Mouse (Mus musculus) C2C12 (cell line): ENCODE data around the gene Otud7a.

ENCODE experiments used
- CEBPB ChIP-seq: IDR thresholded peaks from one replicate; pipeline ENCODE4 v1.6.1; 2011; ENCODE audit warnings: low read depth, mild to moderate bottlenecking, control low read depth, moderate library complexity
- CTCF ChIP-seq: IDR thresholded peaks from one replicate; pipeline ENCODE4 v1.5.1; 2011; ENCODE audit not compliant: control insufficient read depth, insufficient read depth, insufficient read length
- FOSL1 ChIP-seq: IDR thresholded peaks from one replicate; pipeline ENCODE4 v1.8.0; 2011; ENCODE audit warnings: mild to moderate bottlenecking, low read length; ENCODE audit not compliant: poor library complexity, insufficient read depth, severe bottlenecking
- MAX ChIP-seq: IDR thresholded peaks from one replicate; pipeline ENCODE4 v1.6.1; 2011; ENCODE audit warnings: mild to moderate bottlenecking, control low read depth
- MYOG ChIP-seq: IDR thresholded peaks from one replicate; pipeline ENCODE4 v1.6.1; 2011; ENCODE audit not compliant: control insufficient read depth, insufficient read length; ENCODE audit errors: extremely low read depth
- USF1 ChIP-seq: IDR thresholded peaks from one replicate; pipeline ENCODE4 v1.6.1; 2011; ENCODE audit warnings: low read depth, mild to moderate bottlenecking, control low read depth, moderate library complexity

GRCm38 (mm10) chr7:63583310-63583709 is 138.8 kb downstream of the Otud7a start:
- TF ChIP-seq MAX (no peak), CTCF (no peak), MYOG (no peak), USF1 (no peak), CEBPB (no peak), FOSL1 (no peak)
